Mouse (Mus musculus) limb, embryonic 14.5 days (tissue): ENCODE measurements around the gene Trappc13. TPM values are rescaled to one million over a fixed set of nuclear protein-coding genes. Genes with fewer than 3 reads are reported as not detected.

Source experiments
- ATAC-seq: fragments of 200-750 bp; cut with Nextera tagmentation; 2 replicates; pipeline ENCODE4 v1.8.0; 2017; ENCODE audit warnings: low read depth, moderate number of reproducible peaks, moderate TSS enrichment; ENCODE audit not compliant: low FRiP score
- DNase-seq: peaks from one replicate; pipeline ENCODE4 v3.0.0-alpha.2; 2015; ENCODE audit warnings: low spot score
- H3K27ac ChIP-seq: fragments of 300-500 bp; sonication (generic); replicated peaks from 2 replicates; pipeline ENCODE4 v1.5.1; 2014; ENCODE audit warnings: low read depth, mild to moderate bottlenecking, low read length, moderate library complexity, mixed read lengths
- H3K27me3 ChIP-seq: fragments of 300-500 bp; sonication (generic); 2 replicates; pipeline ENCODE4 v1.6.1; 2014; ENCODE audit warnings: low read length, mixed read lengths; ENCODE audit not compliant: control insufficient read depth, insufficient read depth
- H3K36me3 ChIP-seq: fragments of 300-500 bp; sonication (generic); 2 replicates; pipeline ENCODE4 v1.6.1; 2014; ENCODE audit warnings: mild to moderate bottlenecking, low read length, moderate library complexity, mixed read lengths; ENCODE audit not compliant: control insufficient read depth, insufficient read depth
- H3K4me1 ChIP-seq: fragments of 300-500 bp; sonication (generic); 2 replicates; pipeline ENCODE4 v1.6.1; 2014; ENCODE audit warnings: antibody characterized with exemption, low read length, mixed read lengths; ENCODE audit not compliant: control insufficient read depth, insufficient read depth
- H3K4me2 ChIP-seq: fragments of 300-500 bp; sonication (generic); replicated peaks from 2 replicates; pipeline ENCODE4 v1.6.1; 2014; ENCODE audit warnings: low read depth, mild to moderate bottlenecking, low read length, moderate library complexity; ENCODE audit not compliant: severe bottlenecking
- H3K4me3 ChIP-seq: fragments of 300-500 bp; sonication (generic); replicated peaks from 2 replicates; pipeline ENCODE4 v1.5.1; 2014; ENCODE audit warnings: low read length
- H3K9ac ChIP-seq: fragments of 300-500 bp; sonication (generic); 2 replicates; pipeline ENCODE4 v1.6.1; 2014; ENCODE audit warnings: mild to moderate bottlenecking, low read depth, low read length, moderate library complexity; ENCODE audit not compliant: severe bottlenecking
- H3K9me3 ChIP-seq: fragments of 300-500 bp; sonication (generic); 2 replicates; pipeline ENCODE4 v1.6.1; 2016; ENCODE audit warnings: low read length; ENCODE audit not compliant: control insufficient read depth
- POLR2A ChIP-seq: fragments of 200-500 bp; IDR thresholded peaks from 2 replicates; pipeline ENCODE4 v1.8.0; 2012; ENCODE audit warnings: inconsistent platforms, mild to moderate bottlenecking, moderate library complexity, borderline replicate concordance; ENCODE audit not compliant: insufficient read depth, insufficient read length; ENCODE audit errors: extremely low read depth
- WGBS: fragments of 180-500 bp; shearing (Covaris S2); extraction: QIAGEN DNeasy Blood & Tissue Kit; methylation state at CpG from one replicate; pipeline ENCODE4 v1.1.7; 2014; 5-methylcytosine and 5-hydroxymethylcytosine counted together
- polyA plus RNA-seq, 2 experiments: library from polyadenylated mRNA; depleted of rRNA in 1 of 2; stranded (reverse) in 1 of 2; unstranded in 1 of 2; fragments of >200 nt; fragmentation: Nextera tagmentation in 1 of 2; extraction: Ambion mirVana in 1 of 2; gene quantifications; 2 replicates each; pipeline versions ENCODE4 v1.2.1 to v1.2.3; 2012 to 2014

The Trappc13 gene
- polyA plus RNA-seq, 2 experiments, result 23.4 to 43.9 TPM

DNA sequence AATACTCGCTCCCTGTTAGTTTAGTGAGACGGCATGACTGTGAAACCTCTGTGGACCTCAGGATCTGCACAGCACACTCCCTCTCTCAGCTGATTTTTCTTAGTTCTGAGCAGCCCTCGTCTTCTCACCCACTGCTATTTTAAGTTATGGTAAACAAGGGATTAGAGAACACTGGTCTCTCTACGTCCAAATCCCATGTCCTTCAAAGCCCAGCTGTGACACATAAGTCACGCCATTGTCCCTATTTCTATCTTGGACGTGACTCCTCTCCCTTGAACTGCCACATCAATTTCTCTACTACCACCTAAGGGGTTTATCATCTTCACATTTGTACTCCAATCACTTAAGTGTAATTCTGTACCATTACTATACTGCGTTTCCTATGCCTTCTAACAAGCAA lies 82.3 kb downstream of the Trappc13 start:
- no peak for DNase-seq
- no peak overlapping the region for H3K9ac ChIP-seq
- no peak for ATAC-seq
- H3K4me3 ChIP-seq, result no peak overlapping the region
- H3K4me1 ChIP-seq, result no peaks in the 10 kb centered on the region; the same call in 1 of the 2 replicates
- no peaks in the 10 kb centered on the region for H3K9me3 ChIP-seq
- no peak for TF ChIP-seq POLR2A
- H3K27me3 ChIP-seq, result no peaks in the 10 kb centered on the region
- no peaks in the 10 kb centered on the region; the same call in 1 of the 2 replicates for H3K36me3 ChIP-seq
- 71% methylated on average over 7 of the region's 7 CpGs for WGBS
- H3K4me2 ChIP-seq, result no peak overlapping the region
- H3K27ac ChIP-seq, result no peak overlapping the region

DNA sequence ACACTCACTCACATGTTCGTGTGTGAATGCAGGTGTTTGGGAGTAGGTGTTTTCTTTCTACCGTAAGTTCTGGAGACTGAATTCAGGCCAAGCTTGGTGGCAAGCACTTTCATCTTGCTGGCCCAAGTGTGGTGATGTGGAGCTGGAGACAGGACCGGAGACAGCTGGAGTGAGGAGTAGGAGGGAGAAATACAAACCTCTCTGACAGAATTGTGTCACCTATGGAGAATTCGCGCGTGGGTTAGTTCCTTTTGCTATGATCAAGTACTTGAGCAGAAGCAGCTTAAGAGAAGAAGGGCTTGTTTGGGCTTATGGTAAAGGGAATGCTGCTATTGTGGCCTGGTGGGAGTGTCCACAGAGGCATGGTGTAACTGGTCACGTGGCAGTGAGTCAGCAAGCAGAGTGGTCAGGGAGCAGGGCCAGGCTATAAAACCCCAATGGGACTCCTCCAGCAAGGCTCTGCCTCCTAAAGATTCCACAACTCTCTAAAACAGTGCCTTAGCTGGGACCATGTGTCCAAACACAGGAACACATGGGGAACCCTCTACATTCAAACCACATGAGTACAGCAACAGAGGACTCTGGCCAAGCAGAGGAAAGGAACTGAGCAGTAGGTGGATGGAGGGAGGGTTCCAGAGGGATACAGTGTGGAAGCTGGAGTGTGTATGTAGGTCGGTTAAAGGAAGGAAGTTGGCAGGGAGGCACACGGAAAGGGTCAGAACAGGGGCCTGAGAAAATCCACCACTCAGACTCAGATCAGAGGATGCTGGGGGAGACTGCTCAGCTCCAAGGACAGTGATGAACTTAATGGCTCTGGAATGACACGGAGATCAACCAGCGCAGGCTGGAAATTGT lies 83.5 kb downstream of the Trappc13 start:
- H3K9ac ChIP-seq, result no peak overlapping the region
- 77% methylated on average over 11 of the region's 11 CpGs for WGBS
- H3K9me3 ChIP-seq, result no peaks in the 10 kb centered on the region
- no peaks in the 10 kb centered on the region; the same call in 1 of the 2 replicates for H3K4me1 ChIP-seq
- H3K27me3 ChIP-seq, result no peaks in the 10 kb centered on the region
- no peak overlapping the region for H3K27ac ChIP-seq
- ATAC-seq (no peak), DNase-seq (peak; percentile 11)
- TF ChIP-seq POLR2A, result no peak
- no peaks in the 10 kb centered on the region for H3K36me3 ChIP-seq
- no peak overlapping the region for H3K4me3 ChIP-seq
- no peak overlapping the region for H3K4me2 ChIP-seq

Other genes with a start within 250 kb of the Trappc13 start
- gene Nln, start 68.9 kb downstream of the Trappc13 start, polyA plus RNA-seq (2012; rRNA removed), result 7.6 and 9.8 TPM in 2 replicates
- 16.6 and 17.3 TPM in 2 replicates for gene Nln, start 68.9 kb downstream of the Trappc13 start, polyA plus RNA-seq (2014; fragmentation: Nextera tagmentation; extraction: Ambion mirVana)
- 4.9 and 5.9 TPM in 2 replicates for gene Sgtb, start 68.7 kb downstream of the Trappc13 start, polyA plus RNA-seq (2012; rRNA removed)
- 7.3 and 7.5 TPM in 2 replicates for gene Sgtb, start 68.7 kb downstream of the Trappc13 start, polyA plus RNA-seq (2014; fragmentation: Nextera tagmentation; extraction: Ambion mirVana)
- 13.0 and 14.9 TPM in 2 replicates for gene Trim23, start 328 bp upstream of the Trappc13 start, polyA plus RNA-seq (2012; rRNA removed)
- gene Trim23, start 328 bp upstream of the Trappc13 start, polyA plus RNA-seq (2014; fragmentation: Nextera tagmentation; extraction: Ambion mirVana), result 18.0 and 21.3 TPM in 2 replicates
- gene Cenpk, start 50.1 kb upstream of the Trappc13 start, polyA plus RNA-seq (2012; rRNA removed), result 12.8 and 23.4 TPM in 2 replicates
- 53.9 and 56.5 TPM in 2 replicates for gene Cenpk, start 50.1 kb upstream of the Trappc13 start, polyA plus RNA-seq (2014; fragmentation: Nextera tagmentation; extraction: Ambion mirVana)
- 10.8 and 15.5 TPM in 2 replicates for gene Ppwd1, start 50.4 kb upstream of the Trappc13 start, polyA plus RNA-seq (2012; rRNA removed)
- 13.3 and 14.3 TPM in 2 replicates for gene Ppwd1, start 50.4 kb upstream of the Trappc13 start, polyA plus RNA-seq (2014; fragmentation: Nextera tagmentation; extraction: Ambion mirVana)
- gene Adamts6, start 109.4 kb upstream of the Trappc13 start, polyA plus RNA-seq (2012; rRNA removed), result 13.8 and 16.1 TPM in 2 replicates
- 5.0 and 6.2 TPM in 2 replicates for gene Adamts6, start 109.4 kb upstream of the Trappc13 start, polyA plus RNA-seq (2014; fragmentation: Nextera tagmentation; extraction: Ambion mirVana)